Mouse (Mus musculus): ENCODE measurements at regions not wholly inside any gene's neighbourhood (a gene's known extent, or its start where the extent isn't known, plus 50 kb on each side); places are given as distances from the start of the nearest gene placed in this dataset.
A peak's percentile ranks its signal among the peaks of the same experiment; 100 is the strongest.

GRCm38 (mm10) chr9:46379453-46379852 is 59.7 kb upstream of the 4931429L15Rik start:
- TF ChIP-seq CTCF (IDR thresholded peaks at IDR 0.05; ENCODE audit: control insufficient read depth, insufficient read depth, insufficient read length): no peak
- TF ChIP-seq MAX (IDR thresholded peaks at IDR 0.05): no peak
- peak; percentile 42 for TF ChIP-seq USF1 (IDR thresholded peaks at IDR 0.05; ENCODE audit: low read depth)
